Mouse (Mus musculus): Measurements from ENCODE around the gene Olfr272. TPM values are rescaled to one million over a fixed set of nuclear protein-coding genes. Genes with fewer than 3 reads are reported as not detected.
A peak's percentile ranks its signal among the peaks of the same experiment; 100 is the strongest.

Olfr272 gene
- not detected in 2 replicates for total RNA-seq (2014; rRNA removed)
- not detected in 2 replicates for polyA plus RNA-seq (2015; fragmentation: Nextera tagmentation; extraction: Ambion mirVana)

GRCm38 (mm10) chr4:52919078-52919477 lies at the start of gene Olfr272:
Olfr272 (minus strand) TSS chr4:52919178.
- DNase-seq (ENCODE audit: low spot score) (no peak), ATAC-seq (no peak)
- Histone ChIP-seq H3K4me3 (ENCODE audit: low read length) (no peak within 1 kb of the TSS), H3K9ac (replicated peaks; ENCODE audit: low read length) (no peak within 1 kb of the TSS), H3K9me3 (ENCODE audit: low read length) (no peaks in the 10 kb centered on the region), H3K4me2 (ENCODE audit: low read depth, low read length) (no peak within 1 kb of the TSS), H3K27me3 (ENCODE audit: insufficient read depth, low read length) (no peaks in the 10 kb centered on the region), H3K27ac (no peak within 1 kb of the TSS), H3K4me1 (ENCODE audit: insufficient read depth, low read length) (no peaks in the 10 kb centered on the region), H3K36me3 (ENCODE audit: insufficient read depth, low read length) (no peaks in the 10 kb centered on the region)
- no peak for TF ChIP-seq CTCF (IDR thresholded peaks at IDR 0.05; ENCODE audit: low read depth)
- 91% methylated on average over 2 of the region's 2 CpGs for WGBS

- TF ChIP-seq CTCF (IDR thresholded peaks at IDR 0.05; ENCODE audit: low read depth) = no peak
- DNase-seq (ENCODE audit: low spot score) (no peak), ATAC-seq (no peak)
- Histone ChIP-seq H3K9me3 (ENCODE audit: low read length) (no peaks in the 10 kb centered on the region), H3K27ac (no peak within 1 kb of the TSS), H3K4me3 (ENCODE audit: low read length) (no peak within 1 kb of the TSS), H3K36me3 (ENCODE audit: insufficient read depth, low read length) (no peaks in the 10 kb centered on the region), H3K4me2 (ENCODE audit: low read depth, low read length) (no peak within 1 kb of the TSS), H3K27me3 (ENCODE audit: insufficient read depth, low read length) (no peaks in the 10 kb centered on the region), H3K4me1 (ENCODE audit: insufficient read depth, low read length) (no peaks in the 10 kb centered on the region), H3K9ac (replicated peaks; ENCODE audit: low read length) (no peak within 1 kb of the TSS)
These were observed 45.3 kb upstream of the Olfr272 start, which contains the start of gene Olfr270 for GRCm38 (mm10) chr4:52964247-52964646. Olfr270 (plus strand) TSS chr4:52964547.

GRCm38 (mm10) chr4:52958693-52959092 lies 39.7 kb upstream of the Olfr272 start:
- Histone ChIP-seq H3K4me3 (ENCODE audit: low read length) (no peak overlapping the region), H3K9ac (replicated peaks; ENCODE audit: low read length) (no peak overlapping the region), H3K4me2 (ENCODE audit: low read depth, low read length) (no peak overlapping the region), H3K27me3 (ENCODE audit: insufficient read depth, low read length) (no peaks in the 10 kb centered on the region), H3K4me1 (ENCODE audit: insufficient read depth, low read length) (no peaks in the 10 kb centered on the region), H3K36me3 (ENCODE audit: insufficient read depth, low read length) (no peaks in the 10 kb centered on the region), H3K27ac (no peak overlapping the region), H3K9me3 (ENCODE audit: low read length) (no peaks in the 10 kb centered on the region)
- peak; percentile 72 for TF ChIP-seq CTCF (IDR thresholded peaks at IDR 0.05; ENCODE audit: low read depth)
- DNase-seq (ENCODE audit: low spot score) (peak; percentile 80), ATAC-seq (peak; percentile 70)
- WGBS = 20% methylated on average over 4 of the region's 4 CpGs

- Histone ChIP-seq H3K27me3 (ENCODE audit: insufficient read depth, low read length) (no peaks in the 10 kb centered on the region), H3K4me3 (ENCODE audit: low read length) (no peak overlapping the region), H3K27ac (no peak overlapping the region), H3K4me1 (ENCODE audit: insufficient read depth, low read length) (no peaks in the 10 kb centered on the region), H3K9me3 (ENCODE audit: low read length) (no peaks in the 10 kb centered on the region), H3K9ac (replicated peaks; ENCODE audit: low read length) (no peak overlapping the region), H3K4me2 (ENCODE audit: low read depth, low read length) (no peak overlapping the region), H3K36me3 (ENCODE audit: insufficient read depth, low read length) (no peaks in the 10 kb centered on the region)
- ATAC-seq (no peak), DNase-seq (ENCODE audit: low spot score) (no peak)
- 91% methylated on average over 2 of the region's 2 CpGs for WGBS
- TF ChIP-seq CTCF (IDR thresholded peaks at IDR 0.05; ENCODE audit: low read depth) = no peak
These were observed 30.0 kb upstream of the Olfr272 start for GRCm38 (mm10) chr4:52949005-52949404.

GRCm38 (mm10) chr4:52946665-52947064 lies 27.7 kb upstream of the Olfr272 start:
- no peak for TF ChIP-seq CTCF (IDR thresholded peaks at IDR 0.05; ENCODE audit: low read depth)
- no peak for ATAC-seq

GRCm38 (mm10) chr4:52930480-52930879 lies 11.5 kb upstream of the Olfr272 start:
- no peak for TF ChIP-seq CTCF (IDR thresholded peaks at IDR 0.05; ENCODE audit: low read depth)
- 84% methylated on average over 4 of the region's 4 CpGs for WGBS
- Histone ChIP-seq H3K36me3 (ENCODE audit: insufficient read depth, low read length) (no peaks in the 10 kb centered on the region), H3K9ac (replicated peaks; ENCODE audit: low read length) (no peak overlapping the region), H3K4me3 (ENCODE audit: low read length) (no peak overlapping the region), H3K4me2 (ENCODE audit: low read depth, low read length) (no peak overlapping the region), H3K4me1 (ENCODE audit: insufficient read depth, low read length) (no peaks in the 10 kb centered on the region), H3K27ac (no peak overlapping the region), H3K9me3 (ENCODE audit: low read length) (no peaks in the 10 kb centered on the region), H3K27me3 (ENCODE audit: insufficient read depth, low read length) (no peaks in the 10 kb centered on the region)
- ATAC-seq = no peak
- DNase-seq (ENCODE audit: low spot score) = no peak

More at GRCm38 (mm10) chr4:52946665-52947064, 27.7 kb upstream of the Olfr272 start:
- no peak overlapping the region for H3K9ac ChIP-seq (replicated peaks; ENCODE audit: low read length)
- H3K27me3 ChIP-seq (ENCODE audit: insufficient read depth, low read length) = no peaks in the 10 kb centered on the region
- no peak overlapping the region for H3K4me2 ChIP-seq (ENCODE audit: low read depth, low read length)
- DNase-seq (ENCODE audit: low spot score) = no peak
- no peak overlapping the region for H3K27ac ChIP-seq
- H3K4me1 ChIP-seq (ENCODE audit: insufficient read depth, low read length) = no peaks in the 10 kb centered on the region
- no peaks in the 10 kb centered on the region for H3K9me3 ChIP-seq (ENCODE audit: low read length)
- H3K36me3 ChIP-seq (ENCODE audit: insufficient read depth, low read length) = no peaks in the 10 kb centered on the region
- no peak overlapping the region for H3K4me3 ChIP-seq (ENCODE audit: low read length)

- Histone ChIP-seq H3K9me3 (ENCODE audit: low read length) (no peaks in the 10 kb centered on the region), H3K27ac (no peak overlapping the region), H3K36me3 (ENCODE audit: insufficient read depth, low read length) (no peaks in the 10 kb centered on the region), H3K9ac (replicated peaks; ENCODE audit: low read length) (no peak overlapping the region), H3K4me1 (ENCODE audit: insufficient read depth, low read length) (no peaks in the 10 kb centered on the region), H3K4me2 (ENCODE audit: low read depth, low read length) (no peak overlapping the region), H3K27me3 (ENCODE audit: insufficient read depth, low read length) (no peaks in the 10 kb centered on the region), H3K4me3 (ENCODE audit: low read length) (no peak overlapping the region)
- ATAC-seq (no peak), DNase-seq (ENCODE audit: low spot score) (no peak)
- no peak for TF ChIP-seq CTCF (IDR thresholded peaks at IDR 0.05; ENCODE audit: low read depth)
- 83% methylated on average over 2 of the region's 2 CpGs for WGBS
These were observed 1.7 kb downstream of the Olfr272 start for GRCm38 (mm10) chr4:52917311-52917688.

Measured in hindbrain, postnatal 0 days (tissue).